Mouse (Mus musculus): ENCODE results near the gene Cdkal1.

Cdkal1 gene

DNA sequence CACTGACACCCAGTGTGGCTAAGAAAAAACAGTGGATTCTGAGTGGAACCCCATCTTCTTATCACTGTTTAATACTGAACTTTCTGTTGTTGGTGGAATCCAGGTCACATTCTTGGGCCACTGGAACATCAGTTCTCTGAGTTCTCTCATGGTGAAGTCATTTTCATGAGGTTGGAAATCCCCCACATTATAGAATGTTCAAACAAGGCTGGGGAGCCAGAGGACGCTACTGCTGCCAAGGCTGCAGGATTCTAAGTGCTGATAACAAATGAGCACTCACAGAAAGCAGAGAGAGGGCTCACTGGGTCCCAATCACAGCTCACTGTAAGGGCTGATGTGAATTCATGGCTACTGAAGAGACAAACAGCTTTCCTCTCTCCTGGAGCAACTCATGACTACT is 280.7 kb downstream of the Cdkal1 start:
- DNase-seq = no peak

- no peak for DNase-seq
Measured at GRCm38 (mm10) chr13:29572477-29572876, 283.0 kb downstream of the Cdkal1 start.

GRCm38 (mm10) chr13:29565710-29566109 is 289.8 kb downstream of the Cdkal1 start:
- DNase-seq = no peak

- no peak for DNase-seq
Measured at GRCm38 (mm10) chr13:29559188-29559587, 296.3 kb downstream of the Cdkal1 start.

DNA sequence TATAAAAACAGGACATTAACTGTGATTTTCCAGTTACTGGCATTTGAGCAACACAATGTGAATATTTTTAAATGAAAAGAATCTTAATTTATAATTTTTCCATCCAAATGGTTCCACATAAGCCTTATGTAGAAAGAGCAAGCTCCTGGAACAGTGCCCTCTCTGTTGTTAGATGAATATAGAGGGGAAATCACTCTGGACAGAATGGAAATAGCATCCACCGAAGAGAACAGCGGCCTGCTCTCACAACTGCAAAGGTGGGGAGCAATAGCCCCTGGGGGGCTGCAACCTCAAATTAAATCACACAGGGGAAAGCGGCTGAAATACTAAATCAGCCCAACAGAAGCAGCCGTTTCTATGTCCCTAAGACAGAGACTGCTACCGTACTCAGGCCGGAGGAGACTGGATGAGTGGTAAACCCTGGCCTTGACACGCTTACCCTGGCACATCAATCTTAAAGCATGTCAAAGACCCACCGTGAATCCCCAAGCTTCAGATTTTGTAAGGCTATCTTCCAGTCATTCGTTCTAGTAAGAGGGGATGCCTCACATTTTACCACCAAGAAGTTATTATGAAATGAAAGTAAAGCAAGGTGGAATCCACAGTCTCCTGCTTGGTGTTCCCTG is 300.2 kb downstream of the Cdkal1 start:
- DNase-seq = no peak

DNA sequence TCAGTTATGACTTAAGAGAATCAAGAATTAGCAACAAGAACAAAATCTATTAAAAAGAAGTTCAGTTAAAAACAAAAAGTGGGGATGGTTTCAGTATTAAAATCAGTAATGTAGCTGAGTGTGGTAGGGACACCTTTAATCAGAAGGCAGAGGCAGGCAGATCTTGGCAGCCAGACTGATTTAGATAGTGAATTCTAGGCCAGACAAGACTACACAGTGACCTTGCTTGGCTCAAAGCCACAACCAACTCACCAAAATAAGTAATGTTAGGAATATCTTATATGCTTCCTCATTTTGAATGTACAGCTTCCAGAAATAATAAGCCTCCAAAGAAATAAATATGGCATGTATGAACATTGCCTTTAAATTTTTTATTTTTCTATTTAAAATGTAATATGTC is 301.7 kb downstream of the Cdkal1 start:
- DNase-seq = no peak

GRCm38 (mm10) chr13:29552322-29552870 is 303.1 kb downstream of the Cdkal1 start:
- DNase-seq = no peak

GRCm38 (mm10) chr13:29550886-29551285 is 304.6 kb downstream of the Cdkal1 start:
- no peak for DNase-seq

GRCm38 (mm10) chr13:29550203-29550602 is 305.3 kb downstream of the Cdkal1 start:
- DNase-seq = no peak

DNA sequence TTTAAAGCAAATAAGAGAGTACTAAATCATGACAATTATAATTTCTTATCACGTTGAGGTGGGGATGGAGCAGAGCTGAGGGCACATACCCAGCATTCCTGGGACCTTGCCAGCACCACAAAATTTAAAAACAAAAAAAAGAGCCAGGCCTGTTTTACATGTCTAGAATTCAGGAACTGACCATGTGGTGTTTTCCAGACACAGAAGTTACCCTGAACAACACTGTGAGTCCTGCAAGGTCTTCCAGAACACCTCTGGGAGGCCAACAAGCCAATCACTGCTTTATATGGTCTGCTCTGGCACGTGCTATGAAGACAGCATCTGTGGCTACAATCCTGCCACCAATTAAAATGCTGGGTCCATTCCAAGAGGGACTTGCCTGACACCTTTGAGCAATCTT is 305.7 kb downstream of the Cdkal1 start:
- peak; percentile 21 for DNase-seq

- DNase-seq = no peak
Measured at GRCm38 (mm10) chr13:29537906-29538305, 317.6 kb downstream of the Cdkal1 start.

GRCm38 (mm10) chr13:29533586-29533985 is 321.9 kb downstream of the Cdkal1 start:
- DNase-seq = no peak

GRCm38 (mm10) chr13:29528344-29528743 is 327.1 kb downstream of the Cdkal1 start:
- DNase-seq = no peak

- DNase-seq = no peak
Measured at GRCm38 (mm10) chr13:29521321-29521720, 334.2 kb downstream of the Cdkal1 start.

DNA sequence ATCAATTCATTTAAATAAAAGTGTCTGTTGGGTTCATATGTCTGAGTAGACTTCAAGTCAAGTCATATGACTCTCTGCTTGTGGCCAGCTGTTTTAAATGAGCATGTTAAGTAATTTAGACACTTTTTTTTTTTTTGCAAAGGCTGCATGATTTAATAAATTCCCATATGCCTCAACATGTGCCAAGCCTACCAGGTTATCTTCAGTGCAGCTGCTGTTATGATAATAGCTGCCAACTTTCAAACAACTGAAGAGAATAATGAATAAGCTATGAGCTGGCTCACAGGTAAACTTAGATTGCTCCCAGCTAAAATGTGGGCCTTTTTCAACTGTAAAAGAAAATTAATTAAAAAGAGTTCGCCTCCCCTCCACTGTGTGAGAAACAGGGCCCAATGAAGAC is 341.4 kb downstream of the Cdkal1 start:
- no peak for DNase-seq

- no peak for DNase-seq
Measured at GRCm38 (mm10) chr13:29504861-29505568, 350.5 kb downstream of the Cdkal1 start.

- no peak for DNase-seq
Measured at GRCm38 (mm10) chr13:29503147-29504044, 352.1 kb downstream of the Cdkal1 start.

DNA sequence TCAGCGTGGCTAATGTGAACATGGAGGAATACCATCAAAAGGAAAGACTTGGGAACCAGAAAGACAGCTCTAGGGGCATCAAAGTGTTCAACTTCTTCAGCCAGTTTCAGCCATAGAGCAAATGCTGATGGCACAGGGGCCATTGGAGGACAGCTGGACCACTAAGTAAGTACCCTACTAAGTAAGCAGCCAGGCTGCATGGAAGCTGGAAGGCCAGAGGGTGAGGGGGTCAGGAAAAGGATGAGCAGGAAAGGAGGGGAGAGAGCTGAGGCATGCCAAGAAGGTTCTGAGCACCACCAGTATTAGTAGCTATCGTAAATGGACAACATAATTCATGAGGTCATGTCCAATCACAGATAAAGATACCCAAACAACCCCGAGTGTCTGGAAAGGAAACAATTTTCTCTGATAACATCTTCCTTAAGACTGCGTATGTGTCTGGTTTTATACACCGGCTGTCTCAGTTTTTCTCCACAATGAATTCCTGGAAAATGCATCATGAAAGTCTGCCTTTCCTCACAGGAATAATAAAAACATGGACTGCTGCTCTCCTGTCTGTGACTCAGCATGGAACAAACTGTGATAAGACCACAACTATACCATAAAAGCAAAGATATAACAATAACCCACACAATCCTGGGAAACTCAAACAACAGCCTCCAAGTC is 352.9 kb downstream of the Cdkal1 start:
- DNase-seq = no peak

GRCm38 (mm10) chr13:29501173-29501572 is 354.3 kb downstream of the Cdkal1 start:
- no peak for DNase-seq

DNA sequence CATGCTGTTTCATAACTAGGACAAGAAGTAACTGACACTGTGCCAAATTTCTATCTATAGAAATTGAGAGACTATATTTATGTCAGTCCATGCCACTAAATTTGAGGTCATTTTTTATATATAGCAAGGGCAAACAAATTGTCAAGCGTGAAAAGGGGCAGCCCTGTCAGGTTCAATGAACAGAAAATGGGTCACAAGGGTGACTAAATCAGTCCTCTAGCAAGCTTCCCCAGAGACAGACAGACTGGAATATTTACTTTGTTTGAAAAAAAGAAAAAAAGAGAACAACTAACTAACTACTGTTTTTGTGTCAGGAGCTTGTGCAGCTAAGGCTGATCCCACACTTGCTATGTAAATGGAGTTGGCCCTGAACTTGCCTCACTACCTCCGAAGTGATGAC is 355.7 kb downstream of the Cdkal1 start:
- DNase-seq = no peak

DNA sequence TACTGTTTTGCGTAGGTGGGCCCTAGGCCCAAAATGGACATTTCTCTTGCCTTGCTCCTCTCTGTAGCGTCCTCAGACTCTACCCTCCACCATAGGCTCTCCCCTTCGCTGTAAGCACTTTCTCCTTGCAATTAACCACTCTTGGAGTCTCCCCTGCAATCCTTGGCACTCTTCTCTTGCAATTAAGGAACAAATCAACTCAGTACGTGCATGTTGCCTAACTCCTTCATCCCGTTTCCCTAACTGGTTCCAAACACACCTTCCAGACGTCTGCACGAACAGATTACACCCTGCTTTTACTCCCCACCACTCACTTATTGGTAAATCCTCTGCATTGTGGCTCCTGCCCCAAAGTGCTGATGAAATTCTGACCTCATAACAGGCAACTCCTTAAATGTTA is 358.2 kb downstream of the Cdkal1 start:
- DNase-seq = no peak

DNA sequence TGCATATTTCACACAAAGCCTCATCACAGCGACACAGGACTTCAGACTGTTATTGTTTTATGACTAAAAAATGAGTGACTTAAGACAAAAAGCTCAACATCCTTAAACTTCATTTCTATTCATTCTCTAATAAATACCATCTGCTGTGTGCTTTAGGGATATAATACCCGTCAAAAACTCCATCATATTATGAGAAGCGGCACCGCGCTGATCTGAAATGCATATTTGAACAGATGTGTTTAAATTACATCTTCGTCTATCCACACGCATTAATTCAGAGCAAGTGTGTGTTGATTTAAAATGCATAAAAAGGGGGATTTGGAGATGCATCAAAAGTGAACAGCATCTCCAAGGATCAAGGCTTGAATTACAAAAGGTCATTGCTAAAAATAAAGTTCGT is 365.1 kb downstream of the Cdkal1 start:
- no peak for DNase-seq

- no peak for DNase-seq
Measured at GRCm38 (mm10) chr13:29489476-29489875, 366.0 kb downstream of the Cdkal1 start.
